Mouse (Mus musculus) liver, embryonic 16.5 days (tissue): ENCODE results near the gene Fam20c. TPM values are rescaled to one million over a fixed set of nuclear protein-coding genes. Genes with fewer than 3 reads are reported as not detected.
A peak's percentile ranks its signal among the peaks of the same experiment; 100 is the strongest.

Source experiments
- ATAC-seq: fragments of 200-750 bp; cut with Nextera tagmentation; 2 replicates; pipeline ENCODE4 v1.8.0; 2017; ENCODE audit warnings: low read depth, mild to moderate bottlenecking, moderate number of reproducible peaks, moderate library complexity
- H3K27ac ChIP-seq: fragments of 300-500 bp; sonication (generic); 2 replicates; pipeline ENCODE4 v1.5.1; 2014; ENCODE audit warnings: mild to moderate bottlenecking, low read length
- H3K27me3 ChIP-seq: fragments of 300-500 bp; sonication (generic); 2 replicates; pipeline ENCODE4 v1.6.1; 2014; ENCODE audit warnings: low read depth, low read length, mixed read lengths; ENCODE audit not compliant: control insufficient read depth, insufficient read depth
- H3K36me3 ChIP-seq: fragments of 300-500 bp; sonication (generic); 2 replicates; pipeline ENCODE4 v1.6.1; 2014; ENCODE audit warnings: mild to moderate bottlenecking; ENCODE audit not compliant: control insufficient read depth, insufficient read depth
- H3K4me1 ChIP-seq: fragments of 300-500 bp; sonication (generic); 2 replicates; pipeline ENCODE4 v1.6.1; 2014; ENCODE audit warnings: low read depth, low read length, mixed read lengths; ENCODE audit not compliant: control insufficient read depth
- H3K4me2 ChIP-seq: fragments of 300-500 bp; sonication (generic); 2 replicates; pipeline ENCODE4 v1.6.1; 2014; ENCODE audit warnings: low read depth, low read length, mixed read lengths
- H3K4me3 ChIP-seq: fragments of 300-500 bp; sonication (generic); 2 replicates; pipeline ENCODE4 v1.5.1; 2014; ENCODE audit warnings: low read depth, mild to moderate bottlenecking, low read length
- H3K9ac ChIP-seq: fragments of 300-500 bp; sonication (generic); 2 replicates; pipeline ENCODE4 v1.6.1; 2014; ENCODE audit warnings: low read depth, low read length
- H3K9me3 ChIP-seq: fragments of 300-500 bp; sonication (generic); replicated peaks from 2 replicates; pipeline ENCODE4 v1.6.1; 2016; ENCODE audit warnings: low read length; ENCODE audit not compliant: control insufficient read depth
- WGBS: fragments of 180-500 bp; shearing (Covaris S2); extraction: QIAGEN DNeasy Blood & Tissue Kit; methylation state at CpG from one replicate; pipeline ENCODE4 v1.1.7; 2014; ENCODE audit not compliant: insufficient replicate concordance; 5-methylcytosine and 5-hydroxymethylcytosine counted together
- polyA plus RNA-seq: library from polyadenylated mRNA; unstranded; fragments of >200 nt; fragmentation: Nextera tagmentation; extraction: Ambion mirVana; gene quantifications from 2 replicates; pipeline ENCODE4 v1.2.1, GENCODE M21; 2015

The Fam20c gene
- polyA plus RNA-seq, 1 experiment from 2014 or later = 10.8 TPM

- H3K27ac ChIP-seq = no peak overlapping the region
- H3K9me3 ChIP-seq = no peaks in the 10 kb centered on the region
- WGBS = 64% methylated on average over 23 of the region's 23 CpGs
- no peaks in the 10 kb centered on the region for H3K36me3 ChIP-seq
- no peak overlapping the region for H3K4me2 ChIP-seq
- no peaks in the 10 kb centered on the region for H3K4me1 ChIP-seq
- ATAC-seq = no peak
- no peak overlapping the region for H3K4me3 ChIP-seq
- H3K9ac ChIP-seq = no peak overlapping the region
- no peaks in the 10 kb centered on the region for H3K27me3 ChIP-seq
These were observed 95.6 kb downstream of the Fam20c start for GRCm38 (mm10) chr5:138849682-138850461.

GRCm38 (mm10) chr5:138850462-138850844 is 96.1 kb downstream of the Fam20c start:
- no peaks in the 10 kb centered on the region for H3K4me1 ChIP-seq
- H3K27ac ChIP-seq = no peak overlapping the region
- 57% methylated on average over 5 of the region's 5 CpGs for WGBS
- no peak overlapping the region for H3K9ac ChIP-seq
- ATAC-seq = no peak
- no peaks in the 10 kb centered on the region for H3K36me3 ChIP-seq
- H3K9me3 ChIP-seq = no peaks in the 10 kb centered on the region
- no peak overlapping the region for H3K4me2 ChIP-seq
- H3K27me3 ChIP-seq = no peaks in the 10 kb centered on the region
- H3K4me3 ChIP-seq = no peak overlapping the region

GRCm38 (mm10) chr5:138851296-138851780 is 97.0 kb downstream of the Fam20c start:
- Histone ChIP-seq H3K4me2 (no peak overlapping the region), H3K4me3 (no peak overlapping the region), H3K27ac (no peak overlapping the region), H3K9ac (no peak overlapping the region), H3K9me3 (no peaks in the 10 kb centered on the region), H3K36me3 (no peaks in the 10 kb centered on the region), H3K27me3 (no peaks in the 10 kb centered on the region), H3K4me1 (no peaks in the 10 kb centered on the region)
- ATAC-seq = no peak
- 70% methylated on average over 5 of the region's 5 CpGs for WGBS

- Histone ChIP-seq H3K27me3 (no peaks in the 10 kb centered on the region), H3K27ac (no peak overlapping the region), H3K9ac (no peak overlapping the region), H3K9me3 (no peaks in the 10 kb centered on the region), H3K4me2 (no peak overlapping the region), H3K36me3 (no peaks in the 10 kb centered on the region), H3K4me1 (no peaks in the 10 kb centered on the region), H3K4me3 (no peak overlapping the region)
- WGBS = 58% methylated on average over 4 of the region's 4 CpGs
- ATAC-seq = no peak
These were observed 97.8 kb downstream of the Fam20c start for GRCm38 (mm10) chr5:138852151-138852550.

GRCm38 (mm10) chr5:138853349-138853748 is 99.0 kb downstream of the Fam20c start:
- Histone ChIP-seq H3K27me3 (no peaks in the 10 kb centered on the region), H3K4me3 (no peak overlapping the region), H3K36me3 (no peaks in the 10 kb centered on the region), H3K9me3 (no peaks in the 10 kb centered on the region), H3K4me2 (no peak overlapping the region), H3K4me1 (no peaks in the 10 kb centered on the region; the same call in 1 of the 2 replicates), H3K9ac (no peak overlapping the region), H3K27ac (no peak overlapping the region)
- no peak for ATAC-seq
- WGBS = 33% methylated on average over 2 of the region's 2 CpGs

GRCm38 (mm10) chr5:138857010-138857617 is 102.8 kb downstream of the Fam20c start:
- Histone ChIP-seq H3K27ac (no peak overlapping the region), H3K4me3 (no peak overlapping the region), H3K36me3 (no peaks in the 10 kb centered on the region), H3K9ac (no peak overlapping the region), H3K4me1 (no peaks in the 10 kb centered on the region; the same call in 1 of the 2 replicates), H3K9me3 (no peaks in the 10 kb centered on the region), H3K4me2 (no peak overlapping the region), H3K27me3 (no peaks in the 10 kb centered on the region)
- WGBS = 30% methylated on average over 9 of the region's 9 CpGs
- peak; percentile 45; the same call in 1 of the 2 replicates for ATAC-seq

GRCm38 (mm10) chr5:138857811-138858251 is 103.5 kb downstream of the Fam20c start:
- Histone ChIP-seq H3K4me3 (no peak overlapping the region), H3K9me3 (no peaks in the 10 kb centered on the region), H3K4me1 (no peaks in the 10 kb centered on the region; the same call in 1 of the 2 replicates), H3K4me2 (no peak overlapping the region), H3K27me3 (no peaks in the 10 kb centered on the region), H3K9ac (no peak overlapping the region), H3K36me3 (no peaks in the 10 kb centered on the region), H3K27ac (no peak overlapping the region)
- WGBS = 52% methylated on average over 13 of the region's 13 CpGs
- 0 out of 2 replicates have a peak, but pooled peaks have one; percentile 7 for ATAC-seq
